Mouse (Mus musculus) left cerebral cortex, adult 2 months (tissue): ENCODE data around the gene Cysltr2. TPM values are rescaled to one million over a fixed set of nuclear protein-coding genes. Genes with fewer than 3 reads are reported as not detected.

Experiments used
- DNase-seq, 2 experiments: peaks; one replicate each; pipeline ENCODE4 v3.0.0; 2021 to 2022; ENCODE audit warnings: low spot score in 2 of 2, mixed read lengths in 1 of 2; ENCODE audit errors: extremely low spot score in 1 of 2
- H3K27ac ChIP-seq: fragments of 200-600 bp; 2 replicates; pipeline ENCODE4 v1.8.1; 2022
- H3K4me3 ChIP-seq: fragments of 200-600 bp; 2 replicates; pipeline ENCODE4 v1.8.1; 2022
- CTCF ChIP-seq: fragments of 200-600 bp; IDR thresholded peaks from 2 replicates; pipeline ENCODE4 v1.8.1; 2022; ENCODE audit warnings: antibody characterized with exemption, mild to moderate bottlenecking, moderate library complexity
- intact Hi-C: fragments of 180-260 bp; cut with DNase I; formaldehyde crosslinking; loops from one replicate; pipeline ENCODE4 v1.15.1; 2025
- long read RNA-seq, 2 experiments: library from polyadenylated mRNA; stranded (forward); transcript quantifications; one replicate each; pipeline ENCODE4 v2.0.0; 2021; ENCODE audit warnings: borderline mapping rate in 2 of 2
- total RNA-seq, 2 experiments: library from RNA; stranded (reverse); gene quantifications; 2 replicates each; pipeline ENCODE4 v1.2.3; 2021

Cysltr2 gene
- 1 to 10 TPM in 1 of 2 experiments, not detected in 1; 2.7 TPM for total RNA-seq
- long read RNA-seq, experiment 1: 0 reads
- long read RNA-seq, experiment 2: 0 reads

DNA sequence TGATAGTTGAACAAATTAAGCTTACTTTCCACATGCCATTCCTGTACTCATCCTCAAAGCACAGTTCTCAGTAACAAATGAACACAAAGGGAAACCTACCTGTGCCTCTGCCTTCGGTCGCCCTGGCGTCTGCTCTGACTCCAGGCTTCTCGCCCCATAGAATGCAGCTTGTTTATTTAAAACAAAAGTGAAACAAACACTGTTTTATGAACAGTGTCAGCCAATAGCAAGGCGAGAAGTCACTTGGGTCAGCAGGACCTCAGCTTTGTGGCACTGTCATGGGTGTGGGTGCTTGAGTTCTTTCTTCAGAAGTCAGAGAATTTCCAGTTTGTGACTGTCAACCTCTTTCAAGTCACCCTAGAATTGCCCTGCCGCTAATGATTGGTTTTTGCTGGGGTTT, at the start of gene Cysltr2:
Cysltr2 (minus strand) TSS at position 178 of the 400 bp plus-strand sequence.
- intact Hi-C loops: no loop called here
- Histone ChIP-seq H3K4me3 (no peak within 1 kb of the TSS), H3K27ac (no peak within 1 kb of the TSS)
- no peak for DNase-seq
- no peak for TF ChIP-seq CTCF

DNA sequence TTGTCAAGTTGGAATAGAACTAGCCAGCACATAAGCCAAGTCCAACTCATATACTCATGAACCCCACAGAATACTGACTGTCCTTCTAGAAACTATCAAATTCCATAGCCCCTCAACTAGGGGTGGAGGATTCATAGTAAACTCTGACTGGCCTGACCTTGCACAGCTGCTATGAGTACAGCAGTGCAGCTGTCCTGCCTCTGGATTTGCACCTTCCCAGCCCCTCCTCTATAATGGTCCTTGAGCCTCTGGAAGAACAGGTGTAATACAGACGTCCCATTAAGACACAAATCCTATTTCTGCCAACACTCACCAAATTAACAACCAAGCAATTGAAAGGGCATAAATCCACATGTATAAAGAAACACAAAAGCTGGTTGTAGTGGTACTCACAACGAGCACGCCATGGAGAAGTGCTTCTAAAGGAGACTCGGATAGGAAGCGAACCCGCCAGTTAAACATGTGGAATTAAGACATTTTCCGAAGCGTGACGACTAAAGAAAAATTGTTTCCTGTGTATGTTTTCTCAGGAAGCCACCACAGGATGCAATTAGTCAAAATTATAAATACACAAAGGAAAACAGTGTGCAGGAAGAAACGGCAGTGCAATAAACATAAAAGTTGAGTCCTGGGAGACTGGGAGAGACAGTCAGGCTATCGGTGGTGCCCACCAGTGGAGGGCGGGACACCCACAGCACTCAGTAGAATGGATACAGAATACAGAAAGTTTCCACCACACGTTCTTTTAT, 46.1 kb upstream of the Cysltr2 start:
- H3K4me3 ChIP-seq: no peak overlapping the region
- no peak for DNase-seq
- TF ChIP-seq CTCF: no peak
- intact Hi-C loops: loop anchor here (5.0 kb wide), 1 partner anchor 518 kb away; no protein-coding TSS in a partner anchor
- no peak overlapping the region for H3K27ac ChIP-seq

DNA sequence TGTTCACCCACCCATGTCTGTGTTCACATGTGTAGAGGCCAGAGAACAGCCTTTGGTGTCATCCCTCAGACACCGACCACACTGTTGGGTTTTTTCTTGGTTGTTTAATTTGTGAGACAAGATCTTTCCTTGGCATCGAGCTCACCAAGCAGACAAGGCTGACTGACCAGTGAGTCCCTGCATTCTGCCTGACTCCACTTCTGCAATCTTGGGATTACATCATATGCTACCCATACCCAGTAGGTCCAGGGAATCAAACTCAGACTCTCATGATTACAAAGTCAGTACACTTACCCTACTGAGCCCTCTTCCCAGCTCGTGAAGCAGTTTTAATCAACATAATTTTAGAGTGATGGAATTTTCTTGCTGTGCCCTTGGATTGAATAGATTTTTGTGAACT, 44.0 kb upstream of the Cysltr2 start:
- Histone ChIP-seq H3K27ac (no peak overlapping the region), H3K4me3 (no peak overlapping the region)
- no peak for TF ChIP-seq CTCF
- intact Hi-C loops: no loop called here
- DNase-seq: no peak

DNA sequence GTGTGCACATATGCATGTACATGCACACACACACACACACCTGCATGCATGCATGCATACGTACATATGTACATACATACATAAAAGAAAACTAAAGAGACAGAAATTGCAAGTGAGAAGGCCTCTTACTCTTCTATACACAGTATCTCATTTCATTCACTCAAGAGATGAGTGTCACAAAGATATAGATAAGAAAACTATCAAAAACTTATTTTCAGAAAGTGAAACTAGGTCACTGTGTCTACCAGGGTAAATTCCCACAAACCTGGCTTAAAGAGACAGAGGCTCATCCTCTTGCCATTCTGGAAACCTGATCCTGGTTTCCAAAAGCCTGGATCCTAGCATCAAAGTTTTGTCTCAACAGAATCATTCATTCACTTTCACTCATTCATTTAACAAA, 39.3 kb upstream of the Cysltr2 start:
- no peak for DNase-seq
- no peak overlapping the region for H3K4me3 ChIP-seq
- TF ChIP-seq CTCF: no peak
- H3K27ac ChIP-seq: no peak overlapping the region
- intact Hi-C loops: no loop called here

DNA sequence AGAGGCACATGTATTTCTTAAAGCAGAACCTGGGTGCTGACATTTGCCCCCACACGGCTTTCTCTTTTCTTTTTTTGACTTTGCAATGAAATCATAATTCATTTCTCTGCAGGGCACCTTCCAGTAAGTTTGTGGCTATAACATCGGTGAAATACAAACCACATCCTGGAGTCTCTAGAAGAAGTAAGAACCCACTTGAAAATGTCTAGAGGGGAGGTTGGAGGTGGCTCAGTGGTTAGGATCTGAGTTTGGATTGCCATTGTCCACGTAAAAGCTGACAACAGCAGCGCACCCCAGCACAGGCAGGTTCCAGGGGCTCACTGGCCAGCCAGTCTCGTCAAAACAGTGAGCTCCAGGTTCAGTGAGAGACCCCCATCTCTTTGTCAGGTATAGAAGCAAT, 38.8 kb upstream of the Cysltr2 start:
- no peak for DNase-seq
- H3K4me3 ChIP-seq: no peak overlapping the region
- H3K27ac ChIP-seq: no peak overlapping the region
- intact Hi-C loops: no loop called here
- TF ChIP-seq CTCF: no peak

DNA sequence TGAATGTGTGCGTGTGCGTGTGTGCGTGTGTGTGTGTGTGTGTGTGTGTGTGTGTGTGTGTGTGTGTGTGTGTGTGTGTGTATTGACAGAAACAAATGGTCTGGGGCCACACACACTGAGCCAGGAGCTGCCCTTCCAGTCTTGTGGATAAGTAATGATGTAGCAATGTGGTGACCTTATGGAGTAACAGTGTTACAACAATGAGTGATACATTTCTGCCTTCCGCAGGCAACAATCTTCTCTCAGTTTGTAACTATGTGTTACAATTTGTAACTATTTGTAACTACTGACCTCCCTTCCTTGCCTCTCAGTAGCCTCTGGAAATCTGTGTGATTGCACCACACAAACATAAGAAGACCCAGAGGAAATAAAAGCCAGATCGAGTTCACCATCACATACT, 38.3 kb upstream of the Cysltr2 start:
- Histone ChIP-seq H3K4me3 (no peak overlapping the region), H3K27ac (no peak overlapping the region)
- no peak for DNase-seq
- intact Hi-C loops: no loop called here
- no peak for TF ChIP-seq CTCF

DNA sequence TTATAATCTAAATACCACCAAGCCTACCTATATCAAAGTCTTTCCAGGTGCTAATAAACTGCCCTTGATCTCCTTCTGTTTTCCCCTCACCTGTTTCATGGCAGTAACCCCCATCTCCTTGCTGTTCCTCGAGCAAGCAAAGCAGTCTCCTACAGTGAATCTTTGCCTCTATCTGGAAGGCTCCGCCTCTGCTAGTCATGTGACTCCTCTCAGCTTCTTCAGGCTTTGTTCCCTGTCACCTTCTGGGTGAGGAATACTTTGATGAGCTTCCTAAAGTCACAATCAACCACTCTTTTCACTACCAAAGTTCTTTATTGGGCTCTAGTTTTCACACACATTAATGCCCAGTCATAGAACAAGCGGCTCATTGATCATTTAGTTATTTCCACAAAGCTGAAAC, 37.5 kb upstream of the Cysltr2 start:
- Histone ChIP-seq H3K4me3 (no peak overlapping the region), H3K27ac (no peak overlapping the region)
- DNase-seq: no peak
- intact Hi-C loops: no loop called here
- TF ChIP-seq CTCF: no peak

DNA sequence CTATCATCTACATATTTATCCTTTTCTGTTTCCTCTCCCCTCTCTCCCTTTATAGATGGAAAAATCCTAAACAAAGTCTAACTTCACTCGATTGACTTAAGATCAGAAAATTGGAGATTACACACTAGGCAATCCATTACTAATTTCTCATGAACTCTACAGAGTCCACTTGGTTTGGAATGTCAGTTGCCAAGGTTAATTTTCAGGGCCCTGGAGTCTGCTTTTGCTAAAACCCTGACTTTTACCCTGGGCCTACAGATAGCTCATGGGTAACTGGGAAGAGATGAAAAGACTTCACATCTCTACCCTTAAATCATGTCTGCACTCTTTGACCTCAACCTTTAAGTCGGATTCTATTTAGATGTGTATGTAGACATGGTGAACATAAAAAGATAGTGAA, 34.6 kb upstream of the Cysltr2 start:
- DNase-seq: no peak
- Histone ChIP-seq H3K27ac (no peak overlapping the region), H3K4me3 (no peak overlapping the region)
- no peak for TF ChIP-seq CTCF
- intact Hi-C loops: no loop called here

DNA sequence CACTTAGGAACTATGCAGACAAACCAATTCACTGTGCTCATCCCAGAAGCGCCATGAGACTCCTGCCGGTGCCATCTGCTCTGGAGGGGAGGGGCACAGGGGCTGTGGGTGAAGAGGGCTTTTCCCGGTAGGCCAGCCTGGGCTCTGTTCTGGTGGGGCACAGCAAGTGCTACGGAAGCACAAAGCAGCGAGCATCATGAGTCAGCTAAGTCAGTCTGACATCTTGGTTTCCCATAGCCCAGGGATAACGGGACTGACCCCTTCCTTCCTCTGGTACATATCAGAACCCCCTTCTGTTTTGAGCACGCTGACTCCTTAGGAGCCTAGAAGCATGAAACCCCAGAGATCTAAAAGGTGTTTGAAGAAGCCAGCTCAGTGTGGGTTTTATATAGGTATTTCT, 15.5 kb upstream of the Cysltr2 start:
- DNase-seq: no peak
- Histone ChIP-seq H3K27ac (no peak overlapping the region), H3K4me3 (no peak overlapping the region)
- no peak for TF ChIP-seq CTCF
- intact Hi-C loops: no loop called here

DNA sequence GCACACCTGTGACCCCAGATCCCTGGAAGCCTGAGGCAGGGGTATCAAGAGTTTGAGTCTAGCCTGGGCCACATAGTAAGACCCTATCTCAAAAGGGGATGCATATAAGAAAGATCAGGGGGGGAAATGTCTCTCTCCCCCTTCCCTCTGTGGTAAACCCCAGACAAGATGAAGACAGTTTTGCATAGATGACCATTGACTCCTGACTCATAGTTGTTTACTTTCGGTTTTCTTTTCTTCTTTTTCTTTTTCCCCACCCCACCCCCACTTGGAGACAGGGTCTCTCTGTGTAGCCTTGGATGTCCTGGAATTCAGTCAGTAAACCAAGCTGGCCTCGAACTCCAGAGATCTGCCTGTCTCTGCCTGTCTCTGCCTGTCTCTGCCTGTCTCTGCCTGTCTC, 9.8 kb upstream of the Cysltr2 start:
- no peak for DNase-seq
- H3K27ac ChIP-seq: no peak overlapping the region
- intact Hi-C loops: no loop called here
- H3K4me3 ChIP-seq: no peak overlapping the region
- TF ChIP-seq CTCF: no peak

DNA sequence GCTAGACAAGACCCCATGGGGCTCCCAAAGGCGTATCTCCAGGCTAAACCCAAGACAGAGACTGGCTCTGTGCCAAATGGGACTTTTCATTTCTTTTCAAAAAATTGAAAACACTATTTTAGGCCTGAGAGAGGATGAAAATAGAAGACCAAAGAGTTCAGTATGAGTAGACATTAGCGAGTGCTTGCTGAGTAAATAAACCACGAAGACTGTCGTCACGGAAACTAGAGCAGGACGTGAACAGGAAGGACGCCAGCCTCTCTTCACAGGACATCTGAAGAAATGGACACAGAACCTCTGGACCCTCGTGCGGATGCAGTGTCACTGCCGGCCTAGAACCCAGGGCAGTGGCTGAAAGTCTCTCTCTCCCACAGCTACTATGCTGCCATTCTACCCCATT, 8.8 kb upstream of the Cysltr2 start:
- intact Hi-C loops: no loop called here
- H3K4me3 ChIP-seq: no peak overlapping the region
- no peak for DNase-seq
- TF ChIP-seq CTCF: no peak
- H3K27ac ChIP-seq: no peak overlapping the region

DNA sequence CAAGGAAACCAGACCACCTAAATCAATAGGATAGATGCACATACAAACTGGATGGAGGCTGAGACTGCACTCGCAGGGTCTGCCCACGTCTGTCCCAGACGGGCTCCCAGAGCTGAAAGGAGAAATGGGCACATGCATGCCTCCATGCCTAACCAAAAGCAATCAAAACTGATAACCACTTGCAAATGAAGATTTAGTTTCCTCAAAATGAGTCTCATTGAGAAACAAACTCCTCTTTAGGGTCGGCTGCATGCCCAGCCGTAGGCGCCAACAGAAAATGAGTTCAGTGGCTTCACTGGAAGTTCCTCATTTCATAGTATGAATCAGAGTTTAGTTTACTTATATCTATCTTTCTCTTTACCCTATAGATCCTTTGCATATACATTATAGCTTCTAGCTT, 7.9 kb upstream of the Cysltr2 start:
- TF ChIP-seq CTCF: no peak

More for the DNA sequence above, 7.9 kb upstream of the Cysltr2 start:
- DNase-seq: no peak
- no peak overlapping the region for H3K27ac ChIP-seq
- H3K4me3 ChIP-seq: no peak overlapping the region
- intact Hi-C loops: no loop called here
